Mouse (Mus musculus) naive thymus-derived CD4-positive, alpha-beta T cell, adult 5 months (primary cell): Measurements from ENCODE around the gene Copb1. TPM values are rescaled to one million over a fixed set of nuclear protein-coding genes. Genes with fewer than 3 reads are reported as not detected.

Source experiments
- polyA plus RNA-seq: library from polyadenylated mRNA; unstranded; fragments of 100-300 nt; shearing (Covaris generic); gene quantifications from one replicate; pipeline ENCODE4 v1.2.1, GENCODE M21; 2017

The Copb1 gene
- 155 TPM for polyA plus RNA-seq

GRCm38 (mm10) chr7:114253885-114254833 lies at the start of gene Copb1:
Gene Copb1 (minus strand): TSS chr7:114254711.

GRCm38 (mm10) chr7:114276005-114276752 lies 21.7 kb upstream of the Copb1 start, which contains the start of gene Psma1:
Gene Psma1 (minus strand): TSS chr7:114276118.

Other genes with a start within 250 kb of the Copb1 start
- 142 TPM for gene Rras2, start 136.9 kb downstream of the Copb1 start, polyA plus RNA-seq
- 224 TPM for gene Psma1, start 21.4 kb upstream of the Copb1 start, polyA plus RNA-seq
- gene Pde3b, start 160.6 kb upstream of the Copb1 start, polyA plus RNA-seq = 129 TPM